Mouse (Mus musculus) hindbrain, embryonic 11.5 days (tissue): ENCODE data around the gene Zfp780b. TPM values are rescaled to one million over a fixed set of nuclear protein-coding genes. Genes with fewer than 3 reads are reported as not detected.
"Not testable (repeated sequence)": the region's sequence is repeated elsewhere in the genome, so short reads cannot be mapped to it uniquely, and the experiment has no call there.

ENCODE experiments used
- ATAC-seq: fragments of 200-750 bp; cut with Nextera tagmentation; 2 replicates; pipeline ENCODE4 v1.8.0; 2017; ENCODE audit warnings: mild to moderate bottlenecking, moderate TSS enrichment, moderate library complexity; ENCODE audit not compliant: low FRiP score
- DNase-seq: peaks from one replicate; pipeline ENCODE4 v3.0.0-alpha.2; 2015; ENCODE audit warnings: low spot score
- H3K27ac ChIP-seq: fragments of 300-500 bp; sonication (generic); 2 replicates; pipeline ENCODE4 v1.5.1; 2014; ENCODE audit warnings: mild to moderate bottlenecking, low read depth, low read length
- H3K27me3 ChIP-seq: fragments of 300-500 bp; sonication (generic); 2 replicates; pipeline ENCODE4 v1.6.1; 2014; ENCODE audit warnings: mild to moderate bottlenecking, low read length, moderate library complexity, mixed read lengths; ENCODE audit not compliant: control insufficient read depth, insufficient read depth
- H3K36me3 ChIP-seq: fragments of 300-500 bp; sonication (generic); 2 replicates; pipeline ENCODE4 v1.6.1; 2014; ENCODE audit warnings: mild to moderate bottlenecking, low read length, moderate library complexity, mixed read lengths; ENCODE audit not compliant: control insufficient read depth, insufficient read depth
- H3K4me1 ChIP-seq: fragments of 300-500 bp; sonication (generic); replicated peaks from 2 replicates; pipeline ENCODE4 v1.6.1; 2014; ENCODE audit warnings: low read length, mixed read lengths; ENCODE audit not compliant: control insufficient read depth, insufficient read depth
- H3K4me2 ChIP-seq: fragments of 300-500 bp; sonication (generic); replicated peaks from 2 replicates; pipeline ENCODE4 v1.6.1; 2014; ENCODE audit warnings: mild to moderate bottlenecking, low read depth, low read length
- H3K4me3 ChIP-seq: fragments of 300-500 bp; sonication (generic); 2 replicates; pipeline ENCODE4 v1.5.1; 2014; ENCODE audit warnings: low read depth, low read length
- H3K9ac ChIP-seq: fragments of 300-500 bp; sonication (generic); 2 replicates; pipeline ENCODE4 v1.6.1; 2014; ENCODE audit warnings: low read depth, low read length
- H3K9me3 ChIP-seq: fragments of 300-500 bp; sonication (generic); 2 replicates; pipeline ENCODE4 v1.6.1; 2016; ENCODE audit warnings: low read length; ENCODE audit not compliant: control insufficient read depth
- WGBS: fragments of 180-500 bp; shearing (Covaris S2); extraction: QIAGEN DNeasy Blood & Tissue Kit; methylation state at CpG from one replicate; pipeline ENCODE4 v1.1.7; 2014; 5-methylcytosine and 5-hydroxymethylcytosine counted together
- polyA plus RNA-seq: library from polyadenylated mRNA; unstranded; fragments of >200 nt; fragmentation: Nextera tagmentation; extraction: Ambion mirVana; gene quantifications from 2 replicates; pipeline ENCODE4 v1.2.1, GENCODE M21; 2014

Zfp780b gene
- 21.0 and 27.2 TPM in 2 replicates for polyA plus RNA-seq

- under 1% methylated on average over 29 of the region's 29 CpGs for WGBS
- H3K4me2 ChIP-seq = peak within 1 kb of the TSS; percentile 50
- H3K9ac ChIP-seq = peak within 1 kb of the TSS; percentile 80
- DNase-seq (peak; percentile 89), ATAC-seq (peak; percentile 92)
- H3K27me3 ChIP-seq = no peaks in the 10 kb centered on the region
- no peaks in the 10 kb centered on the region for H3K36me3 ChIP-seq
- peaks cover 4% of the 10 kb centered on the region; the same call in 1 of the 2 replicates for H3K9me3 ChIP-seq
- no peaks in the 10 kb centered on the region; the same call in 1 of the 2 replicates for H3K4me1 ChIP-seq
- peak within 1 kb of the TSS; percentile 73 for H3K4me3 ChIP-seq
- peak within 1 kb of the TSS; percentile 14; the same call in 1 of the 2 replicates for H3K27ac ChIP-seq
Measured at GRCm38 (mm10) chr7:27978683-27979528, at the start of gene Zfp780b. Gene Zfp780b (minus strand): TSS chr7:27979171.

DNA sequence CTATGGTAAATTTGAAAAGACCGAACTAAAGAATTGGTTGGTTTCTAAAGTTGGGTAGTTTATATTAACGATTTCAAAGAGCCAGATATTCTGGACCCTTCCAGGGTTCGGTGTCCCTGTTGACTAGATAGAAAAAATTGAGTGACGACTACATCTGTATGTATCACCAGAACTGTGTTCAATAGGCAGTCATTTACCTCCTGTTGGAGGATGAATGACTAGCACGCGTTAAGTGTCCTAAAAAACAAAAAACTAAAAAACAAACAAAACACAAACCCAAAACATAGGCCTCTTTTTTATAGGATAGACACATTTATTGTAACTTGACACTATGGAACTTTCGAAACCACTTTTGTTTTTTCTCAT is 35.5 kb upstream of the Zfp780b start:
- Histone ChIP-seq H3K4me3 (peak overlapping the region; percentile 79), H3K9me3 (no peaks in the 10 kb centered on the region), H3K4me1 (no peaks in the 10 kb centered on the region), H3K27ac (no peak overlapping the region), H3K9ac (peak overlapping the region; percentile 91), H3K4me2 (peak overlapping the region; percentile 87), H3K36me3 (no peaks in the 10 kb centered on the region), H3K27me3 (no peaks in the 10 kb centered on the region)
- WGBS = 24% methylated on average over 7 of the region's 7 CpGs
- ATAC-seq = peak; percentile 56
- no peak for DNase-seq

DNA sequence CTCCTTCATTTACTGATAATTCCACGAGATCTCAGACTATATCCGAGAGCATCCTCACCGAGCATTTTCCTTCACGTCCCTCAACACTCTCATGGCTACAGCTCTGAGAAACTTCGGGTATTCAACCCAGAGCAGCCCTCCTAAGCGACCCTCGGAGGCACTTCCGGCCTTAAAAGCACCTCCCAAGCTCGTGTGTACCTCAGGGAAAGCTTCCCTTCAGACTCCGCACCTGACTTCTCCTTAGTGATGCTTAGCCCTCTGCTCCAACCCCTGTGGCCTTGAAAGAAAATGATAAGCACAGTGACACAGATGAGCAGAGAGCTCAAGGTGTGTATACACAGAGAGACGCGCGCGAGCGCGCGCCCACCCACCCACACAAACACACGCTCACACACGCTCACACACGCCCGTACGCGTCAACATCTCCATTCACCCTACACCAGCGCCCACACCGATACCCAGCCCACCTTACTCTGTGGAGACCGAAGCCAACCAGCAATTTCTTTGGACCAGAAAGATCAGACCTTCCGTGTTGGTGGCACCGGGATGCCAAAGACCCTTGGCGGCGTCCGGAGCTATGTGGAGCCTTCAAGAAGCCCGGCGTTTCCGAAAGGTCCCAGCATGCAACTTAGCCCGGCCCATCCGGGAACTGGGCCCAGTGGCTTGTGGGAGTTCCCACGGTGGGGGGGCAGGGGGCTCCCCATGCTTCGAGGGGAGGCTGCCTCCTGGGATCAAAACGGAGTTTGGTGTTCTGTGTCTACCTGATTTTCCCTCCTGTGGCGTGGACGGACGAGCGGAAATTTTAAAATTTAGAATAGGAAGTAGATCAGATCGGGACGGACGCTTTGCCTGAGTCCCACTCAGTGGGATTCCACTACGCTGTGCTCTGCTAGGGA is 34.8 kb upstream of the Zfp780b start, which contains the start of gene Zfp850:
Gene Zfp850, minus strand, starts transcription at position 567 of the 896 bp plus-strand sequence.
- H3K9ac ChIP-seq = peak within 1 kb of the TSS; percentile 91
- H3K9me3 ChIP-seq = no peaks in the 10 kb centered on the region
- peak within 1 kb of the TSS; percentile 79 for H3K4me3 ChIP-seq
- H3K27me3 ChIP-seq = no peaks in the 10 kb centered on the region
- DNase-seq = peak; percentile 86
- 1% methylated on average over 47 of the region's 47 CpGs for WGBS
- H3K27ac ChIP-seq = 0 out of 2 replicates have a peak within 1 kb of the TSS, but pooled peaks have one; percentile 24
- no peaks in the 10 kb centered on the region for H3K36me3 ChIP-seq
- peak within 1 kb of the TSS; percentile 87 for H3K4me2 ChIP-seq
- H3K4me1 ChIP-seq = no peaks in the 10 kb centered on the region
- peak; percentile 95 for ATAC-seq

DNA sequence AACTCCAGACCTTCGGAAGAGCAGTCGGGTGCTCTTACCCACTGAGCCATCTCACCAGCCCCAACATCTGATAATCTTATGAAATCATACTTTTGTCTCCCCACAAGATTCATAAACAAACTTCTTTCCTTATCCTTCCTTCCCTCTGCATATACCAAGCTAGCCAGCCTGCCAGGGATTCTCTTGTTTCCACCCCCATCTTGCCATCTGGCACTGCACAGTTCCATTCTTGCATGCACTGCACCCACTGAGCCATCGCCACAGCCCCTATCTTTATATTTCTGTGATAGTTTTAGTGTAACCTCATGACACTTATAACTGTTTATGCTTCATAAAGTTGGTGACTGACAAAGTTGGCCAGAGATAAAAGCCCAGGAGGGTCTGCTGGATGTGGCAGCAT is 31.3 kb upstream of the Zfp780b start:
- WGBS = 91% methylated on average over 3 of the region's 3 CpGs
- Histone ChIP-seq H3K27me3 (no peaks in the 10 kb centered on the region), H3K9ac (no peak overlapping the region), H3K4me2 (no peak overlapping the region), H3K9me3 (no peaks in the 10 kb centered on the region), H3K4me3 (no peak overlapping the region), H3K4me1 (no peaks in the 10 kb centered on the region), H3K36me3 (no peaks in the 10 kb centered on the region), H3K27ac (no peak overlapping the region)
- no peak for ATAC-seq
- no peak for DNase-seq

DNA sequence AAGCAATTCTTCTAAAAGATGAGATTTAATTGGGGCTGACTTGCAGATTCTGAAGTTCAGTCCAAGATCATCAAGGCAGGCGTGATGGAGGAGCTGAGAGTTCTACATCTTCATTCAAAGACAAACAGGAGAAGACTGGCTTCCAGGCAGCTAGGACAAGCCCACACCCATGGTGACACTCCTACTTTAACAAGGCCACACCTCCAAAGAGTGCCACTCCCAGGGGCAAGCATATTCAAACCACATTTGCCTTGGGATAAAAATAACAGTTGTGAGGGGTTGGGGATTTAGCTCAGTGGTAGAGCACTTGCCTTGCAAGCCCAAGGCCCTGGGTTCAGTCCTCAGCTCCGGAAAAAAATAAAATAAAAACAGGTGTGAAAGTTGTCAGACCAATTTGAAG is 3.2 kb upstream of the Zfp780b start:
- Histone ChIP-seq H3K4me3 (no peak overlapping the region), H3K36me3 (no peaks in the 10 kb centered on the region), H3K9me3 (peaks cover 21% of the 10 kb centered on the region), H3K9ac (no peak overlapping the region), H3K27me3 (no peaks in the 10 kb centered on the region), H3K4me2 (no peak overlapping the region), H3K4me1 (no peaks in the 10 kb centered on the region; the same call in 1 of the 2 replicates), H3K27ac (no peak overlapping the region)
- 78% methylated on average over 2 of the region's 2 CpGs for WGBS
- ATAC-seq (no peak), DNase-seq (no peak)

DNA sequence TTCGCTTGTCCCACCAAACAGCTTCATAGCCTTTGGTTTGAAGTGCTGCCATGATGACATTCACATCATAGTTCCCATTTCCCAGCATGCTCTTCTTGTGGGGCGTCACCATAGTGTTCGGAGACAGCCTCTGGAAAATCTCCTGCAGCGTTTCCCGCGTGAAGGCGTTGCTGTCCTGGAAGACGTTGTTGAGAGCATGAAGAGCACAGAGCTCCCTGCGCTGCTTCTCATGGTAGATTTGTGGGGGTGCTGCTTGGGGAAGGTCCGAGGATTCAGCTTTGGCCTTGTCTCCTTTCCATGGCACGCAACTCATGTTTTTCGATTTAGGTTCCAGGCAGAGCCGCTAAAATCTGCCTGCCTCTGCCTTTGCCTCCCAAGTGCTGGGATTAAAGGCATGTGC is 29.5 kb downstream of the Zfp780b start:
- 93% methylated on average over 13 of the region's 13 CpGs for WGBS
- not testable (repeated sequence) for H3K4me1 ChIP-seq, DNase-seq, H3K27me3 ChIP-seq, ATAC-seq, H3K4me2 ChIP-seq, H3K9me3 ChIP-seq, H3K27ac ChIP-seq, H3K9ac ChIP-seq, H3K36me3 ChIP-seq, H3K4me3 ChIP-seq

DNA sequence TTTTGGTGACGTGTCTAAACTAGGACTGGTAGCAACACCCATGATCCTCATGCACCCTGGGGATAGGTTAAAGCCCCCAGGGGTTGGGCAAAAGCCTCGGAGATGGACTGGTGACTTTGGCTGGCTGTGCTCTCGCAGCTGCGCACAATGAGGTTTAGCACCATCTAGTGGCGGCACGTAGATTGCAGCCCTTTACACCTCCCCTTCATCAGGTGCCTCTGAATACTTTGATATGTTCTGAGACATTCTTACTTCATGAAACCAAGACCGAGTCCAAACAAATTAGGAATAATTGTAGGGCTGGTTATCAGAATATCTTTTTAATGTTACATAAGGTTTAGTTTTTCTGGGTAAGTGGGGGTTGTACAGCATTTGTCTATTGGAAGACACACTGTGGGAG is 37.1 kb downstream of the Zfp780b start:
- not testable (repeated sequence) for ATAC-seq, H3K27ac ChIP-seq, H3K4me1 ChIP-seq, H3K27me3 ChIP-seq, H3K9ac ChIP-seq, H3K4me3 ChIP-seq, H3K9me3 ChIP-seq, H3K4me2 ChIP-seq, H3K36me3 ChIP-seq
- DNase-seq = peak; percentile 15
- WGBS = 46% methylated on average over 5 of the region's 7 CpGs

DNA sequence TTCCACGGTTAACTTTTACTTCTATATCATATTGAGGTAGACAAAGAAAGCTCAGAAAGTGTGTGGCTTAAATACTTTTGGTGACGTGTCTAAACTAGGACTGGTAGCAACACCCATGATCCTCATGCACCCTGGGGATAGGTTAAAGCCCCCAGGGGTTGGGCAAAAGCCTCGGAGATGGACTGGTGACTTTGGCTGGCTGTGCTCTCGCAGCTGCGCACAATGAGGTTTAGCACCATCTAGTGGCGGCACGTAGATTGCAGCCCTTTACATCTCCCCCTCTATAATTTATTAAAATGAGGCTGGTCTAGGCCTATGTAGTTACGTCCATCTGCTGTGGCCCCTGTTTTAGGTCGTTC is 45.2 kb downstream of the Zfp780b start:
- 22% methylated on average over 1 of the region's 9 CpGs for WGBS
- not testable (repeated sequence) for H3K9me3 ChIP-seq, H3K4me2 ChIP-seq, ATAC-seq, H3K27me3 ChIP-seq, H3K9ac ChIP-seq, H3K27ac ChIP-seq, DNase-seq, H3K36me3 ChIP-seq, H3K4me3 ChIP-seq, H3K4me1 ChIP-seq
